Comparison of ENCODE assay signal across 11 mouse cellular contexts in the genomic region with DNA sequence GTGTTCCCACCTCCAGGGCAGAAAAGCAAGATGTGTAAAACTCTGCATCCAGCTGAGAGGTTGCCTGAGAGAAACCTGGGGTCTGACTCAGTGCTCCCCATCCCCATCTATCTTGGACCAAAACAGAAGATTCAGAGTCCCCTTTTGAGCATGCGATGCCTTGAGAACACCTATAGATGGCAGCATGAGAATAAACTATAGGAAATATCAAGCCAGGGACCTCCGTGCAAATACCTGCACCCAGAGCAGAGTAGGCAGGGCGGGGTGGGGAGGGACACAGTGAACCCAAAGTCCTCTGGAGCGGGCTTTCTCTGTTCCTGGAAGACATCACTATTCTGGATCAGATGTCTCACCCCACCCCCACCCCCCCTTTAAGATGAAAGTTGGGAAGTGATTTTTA. TPM values are rescaled to one million over a fixed set of nuclear protein-coding genes. Genes with fewer than 3 reads are reported as not detected.
A peak's percentile ranks its signal among the peaks of the same experiment; 100 is the strongest.
DNase-seq lines count a peak whose midpoint lies in the region; ATAC-seq and TF ChIP-seq lines count a peak whose summit lies in the region.
"Had no signal": no experiment of that assay in that cellular context is flagged by ENCODE, and none has a peak within 500 bp of the region (broad histone marks: within the 10 kb centered on the region; RNA-seq: fewer than 3 reads in every experiment).

No protein-coding gene starts in this region.

- no peak overlapping the region for H3K9ac ChIP-seq in heart, postnatal 0 days (replicated peaks; ENCODE audit: low read depth, low read length)
- H3K9ac ChIP-seq in lung, postnatal 0 days (replicated peaks; ENCODE audit: low read depth): no peak overlapping the region
- H3K9ac ChIP-seq in MEL (ENCODE audit: control insufficient read depth, low read depth, low read length, poor library complexity, severe bottlenecking): no peak overlapping the region
- no peak overlapping the region for H3K9ac ChIP-seq in embryonic facial prominence, embryonic 14.5 days (ENCODE audit: low read depth, low read length)
- H3K9ac ChIP-seq: lung, embryonic 15.5 days had no signal

- no peaks in the 10 kb centered on the region for H3K36me3 ChIP-seq in heart, postnatal 0 days (replicated peaks; ENCODE audit: control insufficient read depth, insufficient read depth, low read length)
- no peaks in the 10 kb centered on the region for H3K36me3 ChIP-seq in lung, postnatal 0 days (ENCODE audit: insufficient read depth, low read length)
- H3K36me3 ChIP-seq in MEL (ENCODE audit: control insufficient read depth in 1 of 2, insufficient read depth in 2 of 2, low read length in 2 of 2): no peaks in the 10 kb centered on the region
- no peaks in the 10 kb centered on the region for H3K36me3 ChIP-seq in embryonic facial prominence, embryonic 14.5 days (ENCODE audit: control insufficient read depth, insufficient read depth, low read length)
- H3K36me3 ChIP-seq: lung, embryonic 15.5 days had no signal

- TF ChIP-seq RAD21 in MEL (IDR thresholded peaks at IDR 0.05; ENCODE audit: low read depth, low read length): peak; percentile 67

- peak; percentile 48 for TF ChIP-seq CTCF in heart, postnatal 0 days (IDR thresholded peaks at IDR 0.05; ENCODE audit: low read depth)
- peak; percentile 65 for TF ChIP-seq CTCF in lung, postnatal 0 days (IDR thresholded peaks at IDR 0.05)
- TF ChIP-seq CTCF in lung, adult 2 months (IDR thresholded peaks at IDR 0.05; ENCODE audit: insufficient read depth, low read length): no peak
- peak in 2 of 3 experiments; percentile 21 to 58; a peak in 3 of 6 replicates for TF ChIP-seq CTCF in MEL (IDR thresholded peaks at IDR 0.05 in 2 of 3, conservative IDR thresholded peaks at IDR 0.05 in 1 of 3; ENCODE audit: control insufficient read depth in 1 of 3, insufficient read depth in 1 of 3, low read depth in 2 of 3, low read length in 3 of 3, poor library complexity in 1 of 3, severe bottlenecking in 1 of 3)

- H3K9me3 ChIP-seq in heart, postnatal 0 days (replicated peaks; ENCODE audit: control insufficient read depth, low read length): no peaks in the 10 kb centered on the region
- no peaks in the 10 kb centered on the region for H3K9me3 ChIP-seq in lung, postnatal 0 days (ENCODE audit: low read length)
- H3K9me3 ChIP-seq in MEL (replicated peaks; ENCODE audit: insufficient read depth, low read length): no peaks in the 10 kb centered on the region
- no peaks in the 10 kb centered on the region for H3K9me3 ChIP-seq in embryonic facial prominence, embryonic 14.5 days (ENCODE audit: control insufficient read depth, low read length)
- H3K9me3 ChIP-seq: lung, embryonic 15.5 days had no signal

- no peak for TF ChIP-seq POLR2A in lung, adult 2 months (IDR thresholded peaks at IDR 0.05; ENCODE audit: borderline replicate concordance, extremely low read depth, low read depth, low read length)
- no peak for TF ChIP-seq POLR2A in MEL (IDR thresholded peaks at IDR 0.05; ENCODE audit: control insufficient read depth in 1 of 2, insufficient read depth in 1 of 2, low read depth in 1 of 2, low read length in 2 of 2, poor library complexity in 1 of 2)

- H3K27ac ChIP-seq in heart, postnatal 0 days (ENCODE audit: low read depth): no peak overlapping the region
- no peak overlapping the region for H3K27ac ChIP-seq in lung, postnatal 0 days (ENCODE audit: low read length)
- no peak overlapping the region for H3K27ac ChIP-seq in MEL (ENCODE audit: control insufficient read depth, low read depth, low read length)
- no peak overlapping the region for H3K27ac ChIP-seq in embryonic facial prominence, embryonic 14.5 days (replicated peaks; ENCODE audit: low read depth, low read length)
- H3K27ac ChIP-seq: lung, embryonic 15.5 days had no signal

- intact Hi-C loops in heart, postnatal 36 days (cut with DNase I): loop anchor here (1.0 to 10.0 kb wide), 3 partner anchors 186 to 556 kb away; a partner anchor contains a TSS

- no peak for TF ChIP-seq EP300 in heart, postnatal 0 days (IDR thresholded peaks at IDR 0.05; ENCODE audit: low read depth)
- no peak for TF ChIP-seq EP300 in lung, postnatal 0 days (IDR thresholded peaks at IDR 0.05)
- TF ChIP-seq EP300 in MEL (IDR thresholded peaks at IDR 0.05; ENCODE audit: low read depth in 1 of 2, low read length in 2 of 2): no peak

- H3K79me2 ChIP-seq in MEL (ENCODE audit: control insufficient read depth, insufficient read depth, low read length, poor library complexity): no peaks in the 10 kb centered on the region

- peaks cover 19% of the 10 kb centered on the region for H3K27me3 ChIP-seq in heart, postnatal 0 days (ENCODE audit: control insufficient read depth, insufficient read depth, low read length)
- no peaks in the 10 kb centered on the region for H3K27me3 ChIP-seq in lung, postnatal 0 days (replicated peaks; ENCODE audit: insufficient read depth, low read length)
- H3K27me3 ChIP-seq in MEL (ENCODE audit: control insufficient read depth in 1 of 2, insufficient read depth in 2 of 2, low read length in 2 of 2): no peaks in the 10 kb centered on the region; a peak in 2 of 4 replicates
- no peaks in the 10 kb centered on the region for H3K27me3 ChIP-seq in embryonic facial prominence, embryonic 14.5 days (replicated peaks; ENCODE audit: control insufficient read depth, insufficient read depth, low read length)
- H3K27me3 ChIP-seq: lung, embryonic 15.5 days had no signal

- H3K4me1 ChIP-seq in heart, postnatal 0 days (ENCODE audit: control insufficient read depth, insufficient read depth): no peaks in the 10 kb centered on the region
- no peaks in the 10 kb centered on the region for H3K4me1 ChIP-seq in lung, postnatal 0 days (ENCODE audit: insufficient read depth, low read depth, low read length)
- H3K4me1 ChIP-seq in lung, adult 2 months (ENCODE audit: control insufficient read depth, insufficient read depth, low read length): no peaks in the 10 kb centered on the region
- H3K4me1 ChIP-seq in MEL (ENCODE audit: control insufficient read depth in 1 of 2, insufficient read depth in 2 of 2, low read length in 2 of 2): peaks cover 0 to 4% of the 10 kb centered on the region in 2 experiments; a peak in 1 of 4 replicates
- peaks cover 15% of the 10 kb centered on the region for H3K4me1 ChIP-seq in embryonic facial prominence, embryonic 14.5 days (ENCODE audit: control insufficient read depth, insufficient read depth, low read length)
- H3K4me1 ChIP-seq: lung, embryonic 15.5 days had no signal

- no peak overlapping the region for H3K4me2 ChIP-seq in heart, postnatal 0 days (ENCODE audit: low read depth, low read length)
- H3K4me2 ChIP-seq in lung, postnatal 0 days (replicated peaks; ENCODE audit: low read depth, low read length): no peak overlapping the region
- H3K4me2 ChIP-seq in embryonic facial prominence, embryonic 14.5 days (ENCODE audit: low read depth, low read length): no peak overlapping the region
- H3K4me2 ChIP-seq: lung, embryonic 15.5 days had no signal

- WGBS in heart, postnatal 0 days: 39% methylated on average over 4 of the region's 4 CpGs
- WGBS in lung, postnatal 0 days: 37% methylated on average over 4 of the region's 4 CpGs
- WGBS in lung, adult 2 months: 55% methylated on average over 4 of the region's 4 CpGs
- 49% methylated on average over 4 of the region's 4 CpGs for WGBS in embryonic facial prominence, embryonic 14.5 days

- no peak overlapping the region for H3K4me3 ChIP-seq in heart, postnatal 0 days (ENCODE audit: low read depth, low read length)
- no peak overlapping the region for H3K4me3 ChIP-seq in lung, postnatal 0 days (ENCODE audit: low read depth, low read length)
- H3K4me3 ChIP-seq in lung, adult 2 months (replicated peaks; ENCODE audit: extremely low read depth, low read depth, low read length): no peak overlapping the region
- H3K4me3 ChIP-seq in MEL (ENCODE audit: control insufficient read depth in 1 of 2, insufficient read depth in 1 of 2, low read depth in 2 of 2, low read length in 2 of 2): no peak overlapping the region
- H3K4me3 ChIP-seq in embryonic facial prominence, embryonic 14.5 days (ENCODE audit: low read depth, low read length): no peak overlapping the region
- H3K4me3 ChIP-seq: lung, embryonic 15.5 days had no signal

- no peak for ATAC-seq in heart, postnatal 0 days (ENCODE audit: insufficient read depth, low read depth)
- ATAC-seq in lung, postnatal 0 days: no peak
- no peak for ATAC-seq in embryonic facial prominence, embryonic 14.5 days (ENCODE audit: low read depth)

- DNase-seq in heart, postnatal 0 days (ENCODE audit: low spot score): peak; percentile 11
- DNase-seq in heart, postnatal 36 days: no peak
- peak; percentile 49 for DNase-seq in lung, postnatal 0 days (ENCODE audit: low spot score)
- DNase-seq in lung, adult 2 months: no peak
- DNase-seq in MEL (ENCODE audit: low read depth, low spot score) (peak; percentile 11), adipocyte (ENCODE audit: low spot score) (no peak)
- DNase-seq in embryonic facial prominence, embryonic 14.5 days (ENCODE audit: low spot score): peak; percentile 32
- no peak for DNase-seq in spleen, postnatal 10 days (ENCODE audit: low spot score in 2 of 2)
- DNase-seq: adrenal gland, postnatal 36 days had no signal

TF ChIP-seq in MEL, 35 proteins besides CTCF, POLR2A, EP300 and RAD21:
- TF ChIP-seq SIN3A (IDR thresholded peaks at IDR 0.05; ENCODE audit: low read length): no peak
- TF ChIP-seq SMC3 (IDR thresholded peaks at IDR 0.05; ENCODE audit: low read depth, low read length): peak; percentile 52
- TF ChIP-seq ZC3H11A (IDR thresholded peaks at IDR 0.05; ENCODE audit: low read depth, low read length): peak; percentile 35; the same call in 1 of the 2 replicates

RNA-seq across cellular contexts. Expression of a gene that starts 11.2 kb away (rescaled TPM):
- 0.19 TPM in 1 of 2 replicates, not detected in the other for total RNA-seq in heart, postnatal 0 days (2014; rRNA removed; ENCODE audit: low replicate concordance)
- polyA plus RNA-seq in heart, postnatal 0 days (2015; fragmentation: Nextera tagmentation; extraction: Ambion mirVana): 0.01 and 0.04 TPM in 2 replicates
- total RNA-seq in heart, postnatal 36 days (2021): not detected
- 0.02 and 0.06 TPM in 2 replicates for polyA plus RNA-seq in lung, postnatal 0 days (2015; fragmentation: Nextera tagmentation; extraction: Ambion mirVana)
- polyA plus RNA-seq in lung, adult 2 months (2012; rRNA removed): 0.02 and 0.05 TPM in 2 replicates
- total RNA-seq in MEL (2012; rRNA removed): not detected in 2 replicates
- not detected for polyA plus RNA-seq in MEL (2012; ENCODE audit: insufficient read depth in 1 of 2, insufficient read length in 2 of 2, low read depth in 1 of 2, low replicate concordance in 2 of 2, missing spikeins in 1 of 2)
- 2.2 and 3.1 TPM in 2 replicates for polyA plus RNA-seq in embryonic facial prominence, embryonic 14.5 days (2014; fragmentation: Nextera tagmentation; extraction: Ambion mirVana)
- total RNA-seq: neutrophil, adult 5-6 weeks had no signal
- polyA plus RNA-seq: lung, embryonic 15.5 days had no signal

Comparison
In these comparisons a context has a peak if more than half of its experiments do, and no peak if none do; other contexts are left out.
1. DNase-seq: peak in heart, postnatal 0 days (single experiment), lung, postnatal 0 days (single experiment), MEL (single experiment) and embryonic facial prominence, embryonic 14.5 days (single experiment); none in heart, postnatal 36 days (0 of 2), lung, adult 2 months (single experiment), adipocyte (single experiment) and spleen, postnatal 10 days (0 of 2).